Mouse (Mus musculus) spleen, adult 2 months (tissue): ENCODE measurements around the gene Larp7.

ENCODE experiments used
- CTCF ChIP-seq: fragments of 200-500 bp; IDR thresholded peaks from 2 replicates; pipeline ENCODE4 v1.5.1; 2011; ENCODE audit warnings: mild to moderate bottlenecking, inconsistent platforms; ENCODE audit not compliant: insufficient read depth, insufficient read length, insufficient replicate concordance; ENCODE audit errors: extremely low read depth
- POLR2A ChIP-seq: fragments of 200-500 bp; IDR thresholded peaks from 2 replicates; pipeline ENCODE4 v1.6.1; 2011; ENCODE audit warnings: low read depth, low read length, inconsistent platforms

- TF ChIP-seq CTCF (no peak), POLR2A (no peak)
These were observed 5.3 kb downstream of the Larp7 start for GRCm38 (mm10) chr3:127547882-127548281.
